Mouse (Mus musculus) lung, postnatal 10 days (tissue): ENCODE measurements around the gene Faah.
A peak's percentile ranks its signal among the peaks of the same experiment; 100 is the strongest.

Experiments used
- DNase-seq: peaks from one replicate; pipeline ENCODE4 v3.0.0; 2021

The Faah gene

DNA sequence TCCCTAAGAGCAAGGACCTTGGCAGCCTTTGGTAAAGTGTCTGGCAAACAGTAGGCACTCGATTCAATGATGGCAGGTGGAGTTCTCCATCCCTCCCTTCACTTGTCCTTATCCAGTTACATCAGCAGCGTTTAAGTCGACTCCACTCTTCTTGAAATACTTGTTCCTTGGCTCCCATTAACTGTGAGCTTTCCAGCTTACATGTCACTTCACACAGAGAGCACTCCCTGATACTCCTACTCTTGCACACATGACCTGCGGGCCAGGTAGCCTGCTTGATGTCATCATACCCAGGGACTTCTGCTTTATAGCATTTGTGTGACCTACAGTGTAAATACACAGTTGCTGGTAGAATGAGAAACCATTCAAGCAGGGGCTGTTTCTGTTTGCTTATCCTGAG, 21.0 kb downstream of the Faah start:
- DNase-seq = peak; percentile 22

DNA sequence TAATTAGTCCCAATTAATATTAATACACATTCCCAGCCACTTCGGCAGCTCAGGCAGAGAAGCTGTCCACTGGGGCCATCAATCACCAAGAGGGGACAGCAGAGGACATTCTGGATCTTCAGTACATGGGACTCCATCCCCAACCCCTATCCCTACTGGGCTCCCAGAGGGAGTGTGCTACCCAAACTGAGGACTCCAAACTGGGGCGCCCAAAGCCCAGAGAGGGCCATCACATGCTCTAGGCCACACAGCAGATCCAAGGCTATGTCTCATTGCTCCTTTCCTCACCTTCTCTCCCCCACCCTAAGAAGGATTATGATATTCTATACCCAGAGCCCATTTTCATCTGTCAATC, 22.4 kb downstream of the Faah start:
- no peak for DNase-seq

DNA sequence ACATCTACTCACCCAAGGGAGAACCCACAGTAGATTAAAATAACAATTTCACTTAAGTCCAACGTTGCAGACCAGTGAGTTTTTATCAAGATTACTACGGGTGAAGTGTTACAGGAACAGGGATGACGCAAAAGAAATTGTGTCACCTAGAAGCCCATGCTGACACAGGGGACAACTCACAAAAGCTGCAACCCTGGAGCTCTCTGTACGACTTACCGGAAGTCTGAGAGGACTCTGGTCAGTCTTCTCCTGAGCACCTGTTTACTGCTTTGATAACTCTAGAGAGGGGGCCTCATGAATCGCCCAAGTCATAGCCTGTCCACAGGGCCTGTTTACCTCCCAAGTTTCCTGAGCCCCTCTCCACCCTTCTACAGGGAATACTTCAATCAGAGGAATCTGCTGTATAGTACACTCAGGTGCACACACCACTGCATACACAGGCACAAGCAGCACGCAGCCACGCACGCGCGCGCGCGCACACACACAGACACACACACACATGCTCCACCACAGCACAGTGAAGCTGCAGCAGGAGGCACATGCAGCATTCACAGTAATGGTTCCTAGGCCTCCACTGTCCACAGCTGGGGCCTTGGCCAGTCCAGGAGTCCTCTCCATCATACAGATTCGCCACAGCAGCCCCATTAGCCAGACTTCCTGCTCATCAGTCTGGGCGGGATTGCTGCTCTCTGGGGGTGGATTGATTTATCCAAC, 22.9 kb downstream of the Faah start:
- DNase-seq = no peak

DNA sequence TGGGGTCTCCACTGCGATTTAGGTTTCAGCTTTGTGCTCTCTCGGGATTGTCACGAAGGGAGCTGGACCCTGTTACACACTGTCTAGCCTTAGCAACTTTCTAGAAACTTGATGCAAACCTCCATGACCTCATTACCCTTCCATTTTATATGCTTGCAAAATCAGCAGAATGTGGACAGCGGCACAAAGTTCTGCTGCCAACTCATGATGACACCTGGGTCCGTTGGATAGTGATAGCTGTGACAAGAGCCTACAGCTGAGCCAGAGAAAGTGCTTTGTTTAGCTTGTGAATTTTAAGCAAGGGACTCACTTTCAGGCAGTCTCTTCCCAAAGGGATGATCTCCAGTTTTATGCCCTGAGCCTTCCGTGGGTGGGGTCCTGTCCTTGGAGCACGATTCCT, 28.3 kb downstream of the Faah start:
- DNase-seq = no peak

DNA sequence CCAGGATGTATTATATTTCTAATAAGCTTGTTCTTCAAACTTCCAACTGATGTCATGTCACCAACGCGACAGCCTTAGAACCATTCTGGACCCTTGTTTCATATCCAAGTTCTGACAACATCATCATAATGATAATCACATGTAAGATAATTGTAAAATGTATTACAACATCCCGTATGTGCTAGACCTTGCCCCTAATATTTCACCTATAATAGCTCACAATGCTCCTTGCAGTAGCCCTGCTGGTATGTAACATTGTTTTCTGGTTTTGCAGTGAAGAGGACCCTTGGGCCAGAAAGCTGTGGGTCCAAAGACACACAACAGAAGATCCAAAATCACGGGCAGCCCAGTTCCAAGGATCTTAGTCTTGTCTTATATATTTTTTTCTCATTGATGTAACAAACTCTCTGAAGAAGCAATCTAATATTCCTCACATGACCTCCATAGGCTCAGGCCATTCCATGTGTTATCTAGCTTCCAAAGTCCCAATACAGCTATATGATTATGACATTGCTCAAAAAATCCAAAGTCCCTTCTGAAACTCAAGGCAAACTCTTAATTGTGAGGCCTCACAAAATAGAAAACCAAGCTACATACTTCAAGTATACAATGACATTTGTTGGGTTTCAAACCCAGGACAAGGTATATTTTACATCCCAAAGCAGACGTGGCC, 29.7 kb downstream of the Faah start:
- DNase-seq = no peak

DNA sequence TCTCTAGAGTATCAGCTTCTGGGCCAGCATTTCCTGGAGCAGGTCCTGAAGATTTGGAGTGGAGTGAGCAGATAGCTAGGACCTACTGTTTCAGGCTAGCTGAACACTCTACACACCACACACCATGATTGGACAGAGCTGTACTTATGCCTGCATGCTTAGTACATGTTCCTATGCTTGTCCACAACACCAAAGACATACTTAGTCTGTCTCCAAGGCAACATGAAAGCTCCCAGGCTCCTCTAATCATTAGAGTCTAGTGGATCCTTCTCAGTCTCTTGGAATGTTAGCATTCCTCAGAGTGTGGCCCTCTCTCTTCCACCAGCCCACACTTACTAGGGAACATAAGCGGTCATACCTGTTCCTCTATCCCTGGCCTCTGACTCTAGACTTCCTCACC, 30.3 kb downstream of the Faah start:
- no peak for DNase-seq

DNA sequence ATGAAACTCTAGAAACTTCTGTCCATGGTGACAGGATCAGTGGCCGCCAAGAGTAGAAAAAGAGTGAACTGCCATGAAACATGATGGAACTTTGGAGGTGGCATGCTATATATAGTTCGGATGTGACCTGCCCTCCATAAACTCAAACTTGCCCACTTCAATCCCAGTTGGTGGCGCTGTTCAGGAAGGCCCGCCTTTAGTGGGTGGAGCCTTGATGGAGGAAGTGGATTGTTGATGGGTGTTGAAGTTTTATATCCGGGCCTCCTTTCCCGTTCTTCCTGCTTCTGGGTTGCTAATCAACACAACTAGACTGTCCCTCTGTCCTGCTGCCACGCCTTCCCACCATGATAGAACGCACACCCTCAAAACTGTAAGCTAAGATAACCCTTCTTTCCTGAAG, 32.8 kb downstream of the Faah start:
- peak; percentile 55 for DNase-seq

DNA sequence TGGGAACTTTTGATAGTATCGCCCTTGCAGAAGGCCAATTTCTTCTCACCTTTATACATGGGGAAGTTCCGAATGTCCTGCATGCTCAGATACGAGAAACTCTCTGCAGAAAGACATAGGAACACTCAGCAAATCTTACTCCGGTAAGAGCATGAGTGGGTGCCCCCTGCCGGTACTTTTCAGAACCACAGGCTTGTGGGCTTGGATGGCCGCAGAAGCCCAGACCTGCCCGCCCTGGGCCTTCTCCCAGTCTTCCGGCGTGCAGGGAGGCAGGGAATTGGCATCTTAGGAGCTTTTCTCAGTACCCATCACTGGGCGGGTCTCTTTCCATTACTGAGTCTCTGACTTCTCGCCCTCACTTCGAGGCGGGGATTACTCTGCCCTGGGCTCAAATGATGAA, 33.6 kb downstream of the Faah start:
- DNase-seq = peak; percentile 90

DNA sequence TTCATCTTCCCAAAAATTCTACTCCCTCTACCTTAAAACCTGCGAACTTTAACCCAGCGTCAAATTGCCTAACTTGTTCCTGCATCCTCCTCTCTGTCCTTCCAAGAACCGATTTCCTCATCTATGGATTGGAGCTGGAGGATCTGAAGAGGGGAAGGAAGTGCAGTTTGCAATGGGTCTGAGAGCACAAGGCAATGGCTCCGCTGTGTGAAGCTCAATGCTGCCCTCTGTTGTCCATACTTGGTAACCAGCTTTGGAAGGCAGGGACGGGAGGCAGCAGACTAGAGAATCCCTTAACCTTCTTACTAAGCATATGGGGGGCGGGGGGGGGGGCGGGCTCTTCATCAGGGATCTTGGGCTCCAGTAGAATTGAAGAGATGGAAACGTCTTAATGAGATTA, 37.0 kb downstream of the Faah start:
- DNase-seq = peak; percentile 82

DNA sequence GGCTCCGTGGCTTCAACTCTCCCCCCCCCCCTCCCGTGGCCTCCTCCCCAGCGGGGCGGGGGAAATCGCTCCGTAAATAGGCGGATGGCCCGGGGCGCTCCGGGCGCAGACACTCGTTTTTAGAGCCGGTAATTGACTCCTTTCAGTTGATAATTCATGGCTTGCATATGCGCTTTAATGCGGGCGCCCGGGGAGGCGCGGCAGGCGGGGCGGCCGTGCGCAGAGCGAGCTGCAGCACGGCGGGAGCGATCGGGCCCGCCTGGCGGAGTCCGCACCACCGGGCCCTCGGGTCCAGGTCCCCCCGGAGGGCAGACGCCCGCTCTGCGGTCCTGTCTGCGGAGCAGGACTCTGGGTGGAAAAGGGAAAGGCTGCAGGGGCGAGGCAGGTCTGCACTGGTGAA, 38.3 kb downstream of the Faah start:
- DNase-seq = no peak

DNA sequence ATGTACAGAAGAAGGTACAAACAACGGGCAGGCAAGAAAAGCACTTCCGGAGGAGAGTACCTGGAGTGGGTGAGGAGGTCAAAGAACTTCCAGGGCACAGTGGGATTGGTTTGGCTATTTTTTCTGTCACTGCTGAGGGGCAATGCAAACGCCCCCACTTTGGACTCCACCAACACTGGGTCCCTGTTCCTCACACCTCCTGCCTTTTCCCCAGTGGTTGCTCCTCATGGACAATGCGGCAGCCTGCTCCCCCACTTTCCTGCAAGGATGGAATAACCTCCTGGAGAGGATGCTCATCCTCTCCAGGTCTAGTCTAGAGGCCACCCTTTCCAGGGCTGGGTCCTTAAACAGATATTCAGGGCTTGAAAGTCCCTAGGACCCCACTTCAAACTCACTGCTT, 38.8 kb downstream of the Faah start:
- no peak for DNase-seq

DNA sequence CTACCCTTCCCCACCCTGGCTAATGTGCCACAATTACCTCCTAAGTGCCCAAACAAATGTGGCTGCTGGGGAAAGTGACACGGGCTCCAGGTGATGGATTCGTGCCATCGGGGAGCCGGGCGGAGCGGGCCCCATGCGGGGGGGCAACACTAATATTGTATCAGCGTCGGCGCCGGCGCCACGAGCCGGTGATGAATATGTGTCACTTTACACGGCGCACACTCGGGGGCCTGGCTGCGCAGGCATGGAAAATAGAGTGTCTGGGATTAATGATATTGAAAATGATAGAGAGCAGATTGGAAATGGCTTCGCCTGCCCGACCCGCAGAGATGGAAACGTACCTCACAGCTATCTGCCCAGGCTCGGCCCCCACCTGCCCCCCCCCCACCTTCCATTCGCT, 45.2 kb downstream of the Faah start:
- no peak for DNase-seq

DNA sequence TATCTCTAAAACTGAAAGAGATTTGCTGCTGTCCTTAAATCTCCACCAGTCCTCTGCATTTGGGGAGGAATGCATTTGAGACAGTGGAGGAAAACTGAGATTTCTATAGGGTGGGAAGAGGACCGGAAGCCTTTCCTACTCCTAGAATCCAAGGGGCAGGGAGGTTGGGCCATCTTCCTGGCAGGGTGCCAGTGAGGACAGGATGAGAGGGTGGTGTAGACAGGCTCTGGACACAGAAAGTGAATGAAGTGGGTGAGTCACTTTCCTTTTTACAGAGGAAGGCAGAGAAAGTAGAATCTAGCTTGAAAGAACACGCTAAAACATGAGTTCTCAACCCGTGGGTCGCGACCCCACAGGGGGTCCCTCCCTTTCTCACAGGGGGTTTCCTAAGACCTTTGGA, 53.3 kb downstream of the Faah start:
- DNase-seq = peak; percentile 55

DNA sequence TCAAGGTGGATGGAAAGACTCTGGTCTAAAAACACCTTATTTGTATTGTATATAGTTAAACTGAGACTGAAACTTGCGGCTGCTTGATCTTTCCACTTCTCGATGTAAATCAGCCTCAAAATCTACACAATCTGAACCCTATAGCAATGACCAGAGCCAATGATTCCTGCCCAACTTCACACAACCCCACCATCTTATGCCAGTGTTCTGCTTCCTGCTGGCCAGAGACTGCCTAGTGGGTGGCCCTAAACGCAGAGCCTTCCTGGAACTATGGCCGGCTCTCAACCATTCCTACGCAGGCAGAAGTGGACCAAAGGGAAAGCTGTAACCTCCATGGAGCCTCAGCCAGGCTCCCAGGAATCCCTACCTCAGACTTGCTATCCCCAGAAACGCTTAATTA, 54.0 kb downstream of the Faah start:
- DNase-seq = no peak

DNA sequence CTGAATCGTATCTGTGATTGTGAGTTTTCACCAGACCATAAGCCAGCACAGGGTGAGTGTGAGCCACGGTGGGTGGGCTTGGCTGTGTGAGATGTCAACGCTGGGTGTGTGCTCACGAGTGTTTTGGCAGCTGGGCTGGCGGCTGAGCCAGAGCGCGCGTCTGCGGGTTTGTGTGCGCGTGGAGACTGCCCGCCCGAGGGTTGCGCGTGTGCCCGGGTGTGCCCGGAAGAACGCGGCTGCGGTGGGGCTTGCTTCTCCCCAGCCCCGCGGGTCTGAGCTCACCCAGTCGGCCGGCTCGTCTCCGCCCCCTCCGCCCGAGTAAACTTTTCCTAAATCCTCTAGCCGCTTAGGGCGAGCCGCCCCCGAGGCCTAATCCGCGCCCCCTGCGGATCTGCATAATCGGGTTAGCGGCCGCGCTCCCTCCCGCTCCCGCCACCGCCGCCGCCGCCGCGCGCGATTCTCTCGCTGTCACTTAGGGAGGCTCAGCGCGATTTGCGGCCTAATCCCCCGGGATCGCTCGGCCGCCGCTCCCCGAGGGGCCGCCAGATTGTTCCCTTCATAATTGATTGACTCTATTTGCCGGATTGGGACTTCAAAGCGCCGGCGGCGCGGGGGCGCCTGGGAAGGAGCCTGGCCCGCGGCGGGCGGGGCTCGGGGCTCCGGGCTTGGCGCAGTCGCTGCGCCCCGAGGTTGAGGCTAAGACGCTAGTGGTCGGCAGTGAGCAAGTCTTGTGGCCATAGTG, 54.9 kb downstream of the Faah start:
- DNase-seq = peak; percentile 59

DNA sequence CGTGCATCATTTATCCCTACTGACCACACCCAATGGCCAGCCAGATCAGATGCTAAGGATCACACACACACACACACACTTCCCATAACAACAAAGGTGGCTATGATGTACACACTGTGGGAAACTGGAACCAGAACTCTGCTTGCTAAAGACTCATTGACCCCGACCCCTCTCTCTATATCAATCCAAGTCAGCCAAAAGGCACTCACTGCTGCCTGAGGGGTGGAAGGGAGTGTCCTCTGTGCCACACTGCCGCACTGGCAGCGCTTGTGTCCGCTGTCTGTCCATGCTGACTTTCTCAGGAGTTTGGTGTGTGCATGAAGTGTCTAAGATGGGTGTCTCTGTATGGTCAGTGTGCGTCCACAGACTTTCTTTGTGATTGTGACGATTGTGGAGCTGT, 55.7 kb downstream of the Faah start:
- no peak for DNase-seq

DNA sequence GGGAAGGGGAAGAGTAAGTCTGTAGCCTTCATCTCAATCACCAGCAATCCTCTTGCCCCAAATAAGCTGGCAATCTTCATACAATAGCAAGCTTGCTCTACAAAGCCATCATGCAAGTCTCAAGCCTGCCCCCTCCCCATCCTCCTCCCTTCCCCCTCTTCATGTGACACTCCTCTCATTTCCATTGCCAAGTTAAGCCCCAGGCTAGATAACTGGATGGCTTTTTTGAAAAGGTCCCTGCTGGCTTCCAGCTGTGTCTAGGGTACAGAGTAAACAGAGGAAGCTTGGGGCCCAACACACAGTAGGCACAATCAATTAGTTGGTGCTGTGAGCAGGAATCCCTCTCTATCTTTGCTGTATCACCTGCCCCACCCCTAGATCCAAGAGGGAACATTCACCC, 58.2 kb downstream of the Faah start:
- no peak for DNase-seq

DNA sequence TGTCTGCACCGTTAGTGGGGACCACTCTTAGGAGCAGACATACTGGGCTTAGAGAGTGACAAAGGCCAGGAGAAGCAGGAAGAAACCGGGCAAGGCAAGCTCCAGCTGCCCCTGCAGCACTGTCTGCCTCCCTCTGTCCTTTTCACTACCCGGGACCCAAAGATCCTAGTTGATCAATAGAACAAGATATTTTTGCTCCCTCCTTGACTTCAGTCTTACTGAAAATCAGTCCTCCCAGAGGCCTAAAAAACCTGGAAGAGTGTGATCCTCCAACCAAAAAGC, 62.3 kb downstream of the Faah start:
- DNase-seq = no peak

DNA sequence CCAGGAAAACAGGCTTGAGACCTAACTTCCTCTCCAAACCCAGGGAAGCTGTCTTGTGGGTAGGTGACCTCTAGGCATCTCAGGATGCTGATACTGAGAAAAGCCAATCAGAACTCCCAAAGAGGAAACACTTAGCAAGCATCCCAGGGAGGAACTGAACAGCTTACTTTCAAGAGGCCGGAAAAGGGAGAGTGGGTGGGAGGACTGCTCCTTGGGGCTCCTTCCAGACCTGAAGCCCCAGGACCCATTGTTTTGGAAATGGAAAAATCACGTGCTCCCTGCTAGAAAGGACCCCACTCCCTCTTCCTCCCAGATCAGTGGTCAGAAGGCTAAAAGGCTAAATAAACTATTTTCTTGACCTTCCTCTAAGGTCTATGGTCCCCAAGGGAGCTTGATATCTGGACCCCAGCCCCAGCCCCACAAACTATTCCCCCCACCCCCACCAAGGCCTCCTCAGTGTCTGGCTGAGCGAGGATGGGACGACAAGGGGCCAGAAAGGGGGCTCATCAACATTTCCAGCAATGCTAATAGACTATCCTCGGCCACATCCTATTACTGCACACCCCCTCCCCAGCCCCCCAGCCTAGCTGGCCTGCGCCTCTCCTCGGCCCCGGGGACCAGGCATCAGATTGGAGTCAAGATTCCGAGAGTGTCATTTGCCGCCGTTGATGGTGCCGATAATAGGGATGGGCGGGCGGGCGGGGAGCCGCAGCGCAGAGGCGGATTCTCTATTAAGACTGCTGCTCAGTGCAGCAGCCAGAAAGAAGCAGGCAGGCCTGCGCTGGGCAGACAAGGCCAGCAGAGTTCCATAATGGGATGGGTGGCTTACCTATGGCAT, 62.9 kb downstream of the Faah start:
- DNase-seq = no peak

DNA sequence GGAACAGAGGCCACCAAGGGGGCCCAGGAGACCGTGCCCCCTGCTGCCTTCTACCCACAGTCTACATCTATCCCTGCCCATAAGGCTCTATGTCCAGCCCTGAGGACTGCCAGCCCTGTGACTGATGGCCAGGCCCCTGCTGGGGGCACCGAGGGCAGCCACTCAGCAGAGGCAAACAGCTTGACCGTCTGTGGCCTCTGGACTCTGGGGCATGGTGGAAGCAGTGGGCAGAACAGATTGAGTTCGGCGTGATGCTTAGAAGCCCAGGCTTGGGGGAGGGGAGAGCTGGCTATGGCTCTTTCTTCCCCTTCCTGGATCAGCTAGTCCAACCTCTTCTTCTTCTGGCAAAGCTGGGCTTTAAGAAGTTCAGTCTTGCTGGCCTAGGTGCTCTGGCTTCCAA, 64.2 kb downstream of the Faah start:
- no peak for DNase-seq

DNA sequence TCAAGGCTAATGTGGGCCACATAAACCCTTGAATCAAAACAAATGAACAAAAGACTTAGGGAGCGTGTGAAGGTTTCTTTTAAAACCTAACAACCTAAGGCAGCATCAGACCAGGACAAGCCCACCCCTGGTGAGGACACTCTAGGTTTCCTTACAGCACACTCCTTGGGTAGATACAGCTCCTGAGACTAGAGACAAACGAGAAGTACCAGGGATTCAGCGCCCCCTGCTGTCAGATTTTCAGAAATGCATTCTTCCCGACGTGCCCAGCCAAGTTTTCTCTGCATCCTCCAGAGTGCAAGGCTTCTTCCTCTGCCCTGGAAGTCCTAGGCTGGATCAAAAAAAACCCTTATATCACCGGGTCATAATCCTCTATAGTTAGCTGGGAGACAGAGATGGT, 65.0 kb downstream of the Faah start:
- DNase-seq = peak; percentile 60

DNA sequence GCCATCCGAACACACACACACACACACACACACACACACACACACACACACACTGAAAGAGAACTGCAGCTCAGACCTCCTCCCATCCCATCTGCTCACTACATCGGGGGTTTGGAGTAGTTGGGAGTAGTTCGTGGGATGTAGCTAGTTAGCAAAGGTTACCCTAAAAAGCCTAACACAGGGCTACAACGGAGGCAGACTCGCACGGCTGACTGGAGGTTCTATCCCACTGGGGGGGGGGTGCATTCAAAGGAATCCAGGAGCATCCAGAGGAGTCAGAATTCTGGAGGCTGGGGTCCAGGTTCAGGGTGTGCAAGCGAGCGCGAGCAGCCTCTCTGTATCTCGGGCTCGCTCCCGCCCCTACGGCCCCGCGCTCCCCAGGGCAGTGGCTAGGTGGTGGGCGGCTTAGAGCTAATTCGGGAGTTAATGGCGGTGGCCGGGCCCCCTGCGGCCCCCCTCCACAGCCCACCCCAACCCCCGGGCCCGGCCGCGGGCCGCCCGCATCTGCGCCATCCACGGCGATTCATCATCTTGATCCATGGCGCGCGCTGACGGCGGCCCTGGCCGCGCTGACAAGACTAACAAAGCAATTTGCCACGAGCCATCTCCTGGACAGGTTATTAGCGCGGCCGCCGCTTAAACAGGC, 73.9 kb downstream of the Faah start:
- no peak for DNase-seq

DNA sequence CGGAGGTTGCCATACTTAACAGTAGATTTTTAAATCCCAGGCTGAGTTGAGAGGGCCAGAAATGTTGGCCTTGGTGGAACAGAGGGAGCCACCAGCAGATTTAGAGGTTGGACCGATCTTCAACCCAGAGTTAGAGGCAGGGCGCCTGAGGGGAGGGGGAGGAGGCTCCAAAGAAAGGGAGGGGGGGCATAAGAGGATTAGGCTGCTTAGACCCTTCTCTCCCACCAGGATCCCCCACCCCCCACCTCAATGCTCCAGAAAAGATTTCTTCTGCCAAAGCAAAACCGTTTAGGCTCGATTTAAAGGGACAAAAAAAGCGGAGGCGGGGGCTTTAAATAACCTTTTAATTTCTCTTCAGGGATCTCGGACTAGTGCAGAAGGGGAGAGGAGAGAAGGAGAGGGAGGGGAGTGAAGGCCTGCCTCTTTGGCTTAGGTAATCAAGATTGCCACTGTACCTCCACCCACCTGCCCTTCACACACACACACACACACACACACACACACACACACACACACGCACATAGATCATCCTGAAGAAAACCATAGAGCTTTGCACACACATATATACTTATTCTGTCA, 76.4 kb downstream of the Faah start:
- DNase-seq = no peak
